Mouse (Mus musculus) ES-E14 (cell line): ENCODE measurements around the gene Caps2. TPM values are rescaled to one million over a fixed set of nuclear protein-coding genes. Genes with fewer than 3 reads are reported as not detected.
"Not testable (repeated sequence)": the region's sequence is repeated elsewhere in the genome, so short reads cannot be mapped to it uniquely, and the experiment has no call there.

Source experiments
- DNase-seq: peaks from one replicate; pipeline ENCODE4 v3.0.0-alpha.2; 2013; ENCODE audit warnings: low read depth, low spot score
- H3K27ac ChIP-seq: 2 replicates; pipeline ENCODE4 v1.5.1; 2012; ENCODE audit warnings: low read depth, mild to moderate bottlenecking, low read length, moderate library complexity, mixed read lengths; ENCODE audit not compliant: poor library complexity, insufficient read depth, severe bottlenecking
- H3K36me3 ChIP-seq: 2 replicates; pipeline ENCODE4 v1.6.1; 2012; ENCODE audit warnings: mild to moderate bottlenecking, low read length, moderate library complexity, mixed read lengths; ENCODE audit not compliant: control insufficient read depth, poor library complexity, insufficient read depth, severe bottlenecking
- H3K4me1 ChIP-seq, 2 experiments: fragments of 150-350 bp in 1 of 2; sonication (generic) in 1 of 2; 2 replicates each; pipeline ENCODE4 v1.6.1; 2012; ENCODE audit warnings: low read length in 2 of 2, mild to moderate bottlenecking in 1 of 2, mixed read lengths in 1 of 2; ENCODE audit not compliant: control insufficient read depth in 2 of 2, insufficient read depth in 2 of 2, poor library complexity in 1 of 2
- H3K4me3 ChIP-seq, 2 experiments: fragments of 150-350 bp in 1 of 2; sonication (generic) in 1 of 2; 2 replicates each; pipeline ENCODE4 v1.5.1; 2012; ENCODE audit warnings: low read length in 2 of 2, low read depth in 1 of 2, mild to moderate bottlenecking in 1 of 2, mixed read lengths in 1 of 2; ENCODE audit not compliant: insufficient read depth in 1 of 2, poor library complexity in 1 of 2, severe bottlenecking in 1 of 2
- H3K9ac ChIP-seq: 2 replicates; pipeline ENCODE4 v1.6.1; 2012; ENCODE audit warnings: low read depth, mild to moderate bottlenecking, low read length, mixed read lengths; ENCODE audit not compliant: poor library complexity, insufficient read depth, severe bottlenecking
- H3K9me3 ChIP-seq: fragments of 150-350 bp; sonication (generic); 2 replicates; pipeline ENCODE4 v1.6.1; 2012; ENCODE audit warnings: low read depth, mild to moderate bottlenecking, low read length; ENCODE audit not compliant: control insufficient read depth, insufficient read depth
- CHD2 ChIP-seq: IDR thresholded peaks from 2 replicates; pipeline ENCODE4 v1.6.1; 2014; ENCODE audit warnings: mild to moderate bottlenecking, low read depth, low read length, inconsistent platforms
- HCFC1 ChIP-seq: IDR thresholded peaks from 2 replicates; pipeline ENCODE4 v1.6.1; 2012; ENCODE audit warnings: low read length, inconsistent platforms, borderline replicate concordance; ENCODE audit not compliant: insufficient read depth
- MAFK ChIP-seq: IDR thresholded peaks from 2 replicates; pipeline ENCODE4 v1.6.1; 2014; ENCODE audit warnings: mild to moderate bottlenecking, low read depth, low read length, inconsistent platforms; ENCODE audit not compliant: insufficient read depth
- ZC3H11A ChIP-seq: IDR thresholded peaks from 2 replicates; pipeline ENCODE4 v1.6.1; 2012; ENCODE audit warnings: low read depth, mild to moderate bottlenecking, inconsistent platforms, low read length, borderline replicate concordance
- ZNF384 ChIP-seq: IDR thresholded peaks from 2 replicates; pipeline ENCODE4 v1.6.1; 2012; ENCODE audit warnings: low read depth, low read length, inconsistent platforms
- in situ Hi-C, 2 experiments: fragments of 600-800 bp; cut with MboI; formaldehyde crosslinking; loops; one replicate each; pipeline ENCODE4 v1.15.1; 2025; ENCODE audit warnings: low sequenced_read_pairs in 2 of 2, inconsistent platforms in 1 of 2; ENCODE audit not compliant: unreplicated experiment in 2 of 2
- total RNA-seq: library from RNA; depleted of rRNA; stranded (reverse); fragments of 300-350 nt; gene quantifications from 2 replicates; pipeline ENCODE4 v1.2.3, GENCODE M21; 2012

Caps2 gene
- total RNA-seq, 1 experiment, result 1.0 TPM

DNA sequence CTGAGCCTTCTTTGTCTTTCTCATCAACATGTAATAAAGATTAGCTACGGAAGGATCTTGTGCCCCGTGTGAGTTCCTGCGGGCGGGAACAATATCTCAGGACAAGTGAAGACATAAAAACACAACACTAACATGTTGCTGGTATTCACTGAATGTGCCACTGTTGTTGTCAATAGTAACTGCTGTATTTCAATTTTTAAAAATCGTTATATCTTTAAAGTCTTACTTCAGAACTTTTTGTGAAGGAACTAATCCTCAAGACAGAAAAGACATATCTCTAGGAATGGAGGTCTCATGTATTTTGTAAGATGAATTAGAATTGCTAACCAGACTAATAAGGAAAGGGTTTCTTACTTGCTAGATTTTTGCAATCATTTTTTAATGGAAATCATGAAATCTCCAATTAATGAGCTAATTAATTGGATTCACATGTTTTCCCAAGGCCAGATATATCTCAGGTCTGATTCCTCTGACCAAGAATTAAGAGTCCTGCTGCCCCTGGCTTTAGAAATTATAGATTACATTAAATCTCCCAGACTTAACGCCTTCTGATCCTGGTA, 24.5 kb upstream of the Caps2 start:
- TF ChIP-seq HCFC1, result no peak
- TF ChIP-seq ZC3H11A, result no peak
- no peak for TF ChIP-seq CHD2
- TF ChIP-seq MAFK, result no peak
- TF ChIP-seq ZNF384, result no peak
- in situ Hi-C loops, result no loop called here
- H3K9me3 ChIP-seq, result no peaks in the 10 kb centered on the region
- H3K4me3 ChIP-seq, result 0 out of 4 replicates have a peak overlapping the region, but pooled peaks of 1 of the 2 experiments have one; percentile 34
- H3K4me1 ChIP-seq, result no peaks in the 10 kb centered on the region
- DNase-seq, result no peak
- H3K27ac ChIP-seq, result no peak overlapping the region
- H3K9ac ChIP-seq, result no peak overlapping the region
- H3K36me3 ChIP-seq, result no peaks in the 10 kb centered on the region

DNA sequence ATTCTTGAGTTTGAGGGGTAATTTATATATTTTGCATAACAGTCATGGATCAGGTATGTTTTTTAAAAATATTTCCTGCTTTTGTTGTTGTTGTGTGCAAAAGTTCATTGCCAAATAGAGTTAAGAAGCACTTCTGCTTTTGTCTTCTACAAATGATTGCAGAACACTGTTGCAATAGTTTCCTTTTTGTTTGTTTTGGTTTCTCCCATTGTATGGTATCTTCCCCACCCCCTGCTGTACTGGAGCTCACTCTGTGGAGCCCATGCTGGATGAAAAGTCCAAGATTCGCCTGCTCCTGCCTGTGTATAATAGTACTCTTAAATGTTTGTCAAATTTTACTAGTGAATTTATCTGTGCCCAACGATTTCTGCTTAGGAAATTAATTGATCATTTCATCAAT, 23.6 kb upstream of the Caps2 start:
- Histone ChIP-seq H3K36me3 (no peaks in the 10 kb centered on the region), H3K4me1 (no peaks in the 10 kb centered on the region), H3K27ac (no peak overlapping the region), H3K9me3 (no peaks in the 10 kb centered on the region), H3K9ac (no peak overlapping the region), H3K4me3 (no peak overlapping the region)
- no peak for TF ChIP-seq ZNF384
- TF ChIP-seq HCFC1, result no peak
- DNase-seq, result no peak
- in situ Hi-C loops, result no loop called here

DNA sequence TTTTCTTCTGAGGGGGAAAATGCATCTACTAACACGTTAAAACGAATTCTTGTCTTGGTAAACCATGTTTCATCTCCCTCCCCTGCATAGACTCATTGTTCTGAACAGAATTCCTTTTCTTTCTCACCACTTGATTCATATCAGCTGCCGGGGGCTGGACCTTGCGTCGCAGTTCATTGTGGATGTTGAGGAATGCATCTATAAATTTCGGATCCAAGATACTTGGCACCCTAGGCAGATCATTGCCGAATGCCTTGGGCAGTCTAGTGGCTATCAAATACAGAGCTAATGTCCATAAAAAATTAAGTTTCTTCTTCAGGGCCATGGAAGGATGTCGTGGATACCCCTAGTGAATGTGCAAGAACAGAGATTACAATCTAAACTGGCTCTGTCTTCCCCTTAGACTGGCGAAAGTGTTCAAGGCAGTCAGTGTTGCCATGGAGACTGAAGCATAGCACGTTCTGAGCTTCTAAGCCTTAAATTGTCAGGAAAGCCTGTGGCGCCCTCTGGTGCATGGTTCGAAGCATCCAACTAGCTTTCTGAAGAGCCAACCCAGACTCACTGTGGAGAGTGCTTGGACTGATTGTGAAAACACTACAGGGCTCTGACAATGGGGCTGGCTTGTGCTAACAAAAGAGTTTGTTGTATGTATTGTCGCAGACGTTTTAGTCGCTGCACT, 3.4 kb upstream of the Caps2 start, which contains the start of gene Glipr1l3:
Glipr1l3 (minus strand) TSS at position 446 of the 679 bp plus-strand sequence.
- H3K4me1 ChIP-seq, H3K36me3 ChIP-seq, H3K27ac ChIP-seq, in situ Hi-C loops, H3K4me3 ChIP-seq, H3K9me3 ChIP-seq, H3K9ac ChIP-seq: not testable (repeated sequence)
- peak; percentile 93 for DNase-seq
- peak; percentile 51; the same call in 1 of the 2 replicates for TF ChIP-seq ZC3H11A

DNA sequence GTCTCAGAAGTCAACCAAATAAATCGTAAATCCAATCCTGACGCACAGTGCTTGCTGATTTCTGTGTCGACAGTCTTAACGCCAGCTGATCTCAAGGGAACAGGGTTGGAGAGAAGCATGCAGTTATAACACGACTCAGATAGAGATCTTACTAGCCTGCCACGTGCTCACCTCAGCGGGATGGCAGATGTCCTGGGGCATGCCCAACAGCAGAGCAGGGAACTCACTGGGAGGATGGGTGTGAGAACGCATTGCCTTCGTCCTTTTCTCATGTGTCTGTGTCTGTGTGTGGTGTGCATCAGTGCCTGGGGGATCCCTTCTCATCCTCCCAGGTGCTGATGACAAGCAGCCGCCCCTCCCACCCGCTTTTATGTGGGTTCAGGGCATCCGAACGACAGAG, 13.6 kb downstream of the Caps2 start:
- H3K36me3 ChIP-seq, H3K9ac ChIP-seq, in situ Hi-C loops, H3K27ac ChIP-seq, H3K4me1 ChIP-seq, DNase-seq, H3K9me3 ChIP-seq, H3K4me3 ChIP-seq: not testable (repeated sequence)

DNA sequence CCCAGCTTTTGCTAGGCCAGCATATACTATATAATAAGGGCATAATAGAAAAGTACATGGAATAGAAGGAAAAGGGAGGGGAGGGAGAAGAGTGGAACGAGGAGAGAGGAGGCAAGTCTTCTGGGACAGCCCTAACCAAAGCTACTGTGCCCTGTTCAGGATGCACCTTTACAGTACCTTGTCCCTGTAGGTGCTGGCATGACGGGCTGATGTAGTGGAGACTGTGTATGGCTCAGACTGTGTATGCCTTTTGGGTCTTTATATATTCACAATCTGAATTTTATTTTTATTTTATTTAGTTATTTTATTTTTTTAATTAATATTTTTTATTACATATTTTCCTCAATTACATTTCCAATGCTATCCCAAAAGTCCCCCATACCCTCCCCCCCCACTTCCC, 30.5 kb downstream of the Caps2 start:
- H3K36me3 ChIP-seq, H3K4me1 ChIP-seq, DNase-seq, H3K9ac ChIP-seq, H3K27ac ChIP-seq, H3K9me3 ChIP-seq, H3K4me3 ChIP-seq, in situ Hi-C loops: not testable (repeated sequence)
